Mouse (Mus musculus): ENCODE measurements around the gene Ppm1k. TPM values are rescaled to one million over a fixed set of nuclear protein-coding genes. Genes with fewer than 3 reads are reported as not detected.

Ppm1k gene
- polyA plus RNA-seq (2014; fragmentation: Nextera tagmentation; extraction: Ambion mirVana) = 4.0 and 4.4 TPM in 2 replicates

DNA sequence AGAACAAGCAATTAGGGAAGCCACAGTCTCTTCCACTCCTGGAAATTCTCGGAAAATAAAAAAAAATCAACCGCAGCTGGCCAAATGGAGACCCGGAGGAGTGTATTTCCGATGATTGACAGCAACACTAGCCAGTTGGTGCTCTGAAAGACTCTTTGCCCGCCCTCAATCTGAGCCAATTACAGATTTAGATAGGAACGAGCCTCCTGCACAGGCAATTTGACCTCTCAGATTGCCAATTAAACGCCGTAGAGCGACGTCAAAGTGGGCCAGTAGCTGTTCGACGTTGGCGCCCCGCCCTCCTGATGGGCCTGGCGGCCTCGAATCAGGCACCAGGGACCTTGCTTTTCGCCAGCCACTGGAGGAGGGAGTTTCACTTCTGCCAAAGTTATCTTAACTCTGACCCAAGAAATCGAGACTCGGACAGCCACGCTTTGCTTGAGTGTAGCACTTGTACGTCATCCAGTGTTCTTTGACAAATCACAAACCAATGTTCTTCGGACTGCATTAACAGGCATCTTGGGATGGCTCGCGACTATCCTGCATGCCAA, at the start of gene Ppm1k:
Gene Ppm1k (minus strand): TSS at position 83 of the 551 bp plus-strand sequence.
- Histone ChIP-seq H3K36me3 (ENCODE audit: control insufficient read depth, insufficient read depth, low read length) (no peaks in the 10 kb centered on the region), H3K4me3 (ENCODE audit: low read depth, low read length) (peak within 1 kb of the TSS; percentile 68), H3K9ac (ENCODE audit: low read length) (peak within 1 kb of the TSS; percentile 77), H3K9me3 (ENCODE audit: control insufficient read depth, low read length) (no peaks in the 10 kb centered on the region), H3K27me3 (ENCODE audit: control insufficient read depth, insufficient read depth, low read length) (no peaks in the 10 kb centered on the region), H3K4me2 (ENCODE audit: low read depth) (peak within 1 kb of the TSS; percentile 78), H3K4me1 (ENCODE audit: control insufficient read depth, insufficient read depth, low read length) (peaks cover 4% of the 10 kb centered on the region; the same call in 1 of the 2 replicates), H3K27ac (ENCODE audit: low read depth, low read length) (peak within 1 kb of the TSS; percentile 44; the same call in 1 of the 2 replicates)
- WGBS = under 1% methylated on average over 24 of the region's 24 CpGs
- ATAC-seq (ENCODE audit: insufficient read depth, low FRiP score, low TSS enrichment) (peak; percentile 97), DNase-seq (ENCODE audit: low spot score) (peak; percentile 95)

DNA sequence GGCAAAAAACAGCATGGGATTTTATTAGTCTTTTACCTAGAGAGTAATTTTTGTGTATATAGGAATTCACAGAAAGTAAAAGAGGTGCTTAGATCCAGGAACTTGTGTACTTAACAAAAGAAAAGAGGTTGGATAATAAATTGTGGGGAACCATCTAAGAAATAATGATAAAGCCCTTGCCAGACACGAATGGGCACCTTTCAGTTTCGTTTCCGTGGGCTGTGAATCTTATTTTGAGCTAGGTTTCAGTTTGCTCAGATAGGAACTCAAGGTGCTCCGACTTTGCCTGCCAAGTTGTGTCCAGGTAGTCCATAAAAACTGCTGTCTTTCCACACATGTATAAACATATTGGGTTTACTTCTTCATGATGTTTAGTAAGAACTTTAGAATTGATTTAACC, 47.1 kb upstream of the Ppm1k start:
- Histone ChIP-seq H3K4me3 (ENCODE audit: low read depth, low read length) (no peak overlapping the region), H3K9me3 (ENCODE audit: control insufficient read depth, low read length) (no peaks in the 10 kb centered on the region), H3K36me3 (ENCODE audit: control insufficient read depth, insufficient read depth, low read length) (no peaks in the 10 kb centered on the region), H3K27ac (ENCODE audit: low read depth, low read length) (no peak overlapping the region), H3K27me3 (ENCODE audit: control insufficient read depth, insufficient read depth, low read length) (no peaks in the 10 kb centered on the region), H3K4me2 (ENCODE audit: low read depth) (no peak overlapping the region), H3K4me1 (ENCODE audit: control insufficient read depth, insufficient read depth, low read length) (0 out of 2 replicates have a peak, but pooled peaks cover 3% of the 10 kb centered on the region), H3K9ac (ENCODE audit: low read length) (no peak overlapping the region)
- ATAC-seq (ENCODE audit: insufficient read depth, low FRiP score, low TSS enrichment) = no peak
- WGBS = 79% methylated on average over 4 of the region's 4 CpGs
- DNase-seq (ENCODE audit: low spot score) = no peak

DNA sequence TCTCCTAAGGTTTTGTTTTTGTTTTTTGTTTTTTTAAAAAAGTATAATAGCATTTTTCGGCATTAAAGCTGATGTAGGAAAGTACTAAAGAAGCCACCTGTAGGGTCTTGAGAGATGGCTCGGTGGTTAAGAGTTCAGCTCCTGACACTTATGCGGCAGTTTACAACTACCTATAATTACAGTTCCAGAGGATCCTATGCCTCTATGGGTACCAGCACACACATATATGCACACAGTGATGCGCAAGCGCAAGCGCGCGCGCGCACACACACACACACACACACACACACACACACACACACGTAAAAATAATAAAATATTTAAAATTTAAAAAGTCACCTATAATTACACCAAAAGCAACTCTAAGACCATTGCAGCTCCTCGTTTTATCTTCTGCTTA, 46.3 kb upstream of the Ppm1k start:
- DNase-seq (ENCODE audit: low spot score) = no peak
- H3K4me1 ChIP-seq (ENCODE audit: control insufficient read depth, insufficient read depth, low read length) = 0 out of 2 replicates have a peak, but pooled peaks cover 3% of the 10 kb centered on the region
- no peak overlapping the region for H3K9ac ChIP-seq (ENCODE audit: low read length)
- H3K9me3 ChIP-seq (ENCODE audit: control insufficient read depth, low read length) = no peaks in the 10 kb centered on the region
- no peak overlapping the region for H3K27ac ChIP-seq (ENCODE audit: low read depth, low read length)
- 90% methylated on average over 12 of the region's 12 CpGs for WGBS
- H3K4me3 ChIP-seq (ENCODE audit: low read depth, low read length) = no peak overlapping the region
- no peak for ATAC-seq (ENCODE audit: insufficient read depth, low FRiP score, low TSS enrichment)
- no peaks in the 10 kb centered on the region for H3K36me3 ChIP-seq (ENCODE audit: control insufficient read depth, insufficient read depth, low read length)
- H3K4me2 ChIP-seq (ENCODE audit: low read depth) = no peak overlapping the region
- no peaks in the 10 kb centered on the region for H3K27me3 ChIP-seq (ENCODE audit: control insufficient read depth, insufficient read depth, low read length)

- Histone ChIP-seq H3K4me1 (ENCODE audit: control insufficient read depth, insufficient read depth, low read length) (0 out of 2 replicates have a peak, but pooled peaks cover 3% of the 10 kb centered on the region), H3K4me3 (ENCODE audit: low read depth, low read length) (peak within 1 kb of the TSS; percentile 35), H3K9me3 (ENCODE audit: control insufficient read depth, low read length) (no peaks in the 10 kb centered on the region), H3K9ac (ENCODE audit: low read length) (peak within 1 kb of the TSS; percentile 42), H3K27me3 (ENCODE audit: control insufficient read depth, insufficient read depth, low read length) (no peaks in the 10 kb centered on the region), H3K4me2 (ENCODE audit: low read depth) (peak within 1 kb of the TSS; percentile 81), H3K36me3 (ENCODE audit: control insufficient read depth, insufficient read depth, low read length) (no peaks in the 10 kb centered on the region), H3K27ac (ENCODE audit: low read depth, low read length) (no peak within 1 kb of the TSS)
- ATAC-seq (ENCODE audit: insufficient read depth, low FRiP score, low TSS enrichment) (peak; percentile 61; the same call in 1 of the 2 replicates), DNase-seq (ENCODE audit: low spot score) (peak; percentile 48)
- 5% methylated on average over 16 of the region's 16 CpGs for WGBS
Measured at GRCm38 (mm10) chr6:57580881-57581548, 45.7 kb upstream of the Ppm1k start, which contains the start of gene Herc6. Herc6 (plus strand) TSS chr6:57581000.

- no peak for ATAC-seq (ENCODE audit: insufficient read depth, low FRiP score, low TSS enrichment)
- H3K9me3 ChIP-seq (ENCODE audit: control insufficient read depth, low read length) = no peaks in the 10 kb centered on the region
- no peak for DNase-seq (ENCODE audit: low spot score)
- H3K4me1 ChIP-seq (ENCODE audit: control insufficient read depth, insufficient read depth, low read length) = no peaks in the 10 kb centered on the region
- H3K27ac ChIP-seq (ENCODE audit: low read depth, low read length) = no peak overlapping the region
- no peak overlapping the region for H3K9ac ChIP-seq (ENCODE audit: low read length)
- H3K36me3 ChIP-seq (ENCODE audit: control insufficient read depth, insufficient read depth, low read length) = no peaks in the 10 kb centered on the region
- no peak overlapping the region for H3K4me3 ChIP-seq (ENCODE audit: low read depth, low read length)
- no peaks in the 10 kb centered on the region for H3K27me3 ChIP-seq (ENCODE audit: control insufficient read depth, insufficient read depth, low read length)
- no peak overlapping the region for H3K4me2 ChIP-seq (ENCODE audit: low read depth)
Measured at GRCm38 (mm10) chr6:57571587-57571986, 36.3 kb upstream of the Ppm1k start.

DNA sequence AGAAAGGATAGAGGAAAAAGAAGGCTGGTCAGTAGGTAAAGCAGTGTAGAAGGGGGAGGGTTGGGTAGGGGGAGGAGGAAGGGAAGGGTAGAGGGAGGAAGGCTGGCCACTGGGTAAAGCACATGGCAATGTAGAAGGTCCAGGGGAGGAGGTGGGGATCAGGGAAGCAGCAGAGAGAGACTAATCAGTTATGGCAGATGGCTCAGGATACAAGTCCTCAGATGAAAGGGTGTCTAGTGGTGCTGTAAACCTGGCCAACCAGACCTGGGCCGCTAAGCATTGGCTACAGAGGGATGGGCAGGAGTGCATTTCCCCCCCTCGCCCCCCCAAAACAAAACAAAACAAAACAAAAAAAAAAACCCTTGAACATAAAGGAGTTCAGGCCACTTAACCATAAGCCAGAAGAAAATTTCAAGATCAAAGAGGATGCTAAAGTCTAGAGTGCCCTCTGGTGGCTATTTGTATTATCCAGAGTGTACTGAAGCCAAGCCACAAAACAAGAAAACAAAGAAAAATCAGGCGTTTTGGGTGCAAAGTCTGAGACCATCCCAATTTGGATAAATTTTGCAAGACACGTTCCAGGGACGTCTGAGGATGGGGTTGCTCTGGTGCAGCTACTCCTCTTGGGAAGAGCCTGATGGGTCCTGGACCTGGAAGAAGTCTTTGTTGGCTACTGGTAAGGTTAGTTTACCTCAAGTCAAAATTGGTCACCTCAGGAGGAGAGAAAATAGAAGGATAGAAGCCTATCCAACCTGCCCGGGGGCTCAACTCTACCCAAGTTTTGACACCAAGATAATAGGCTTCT, 35.1 kb upstream of the Ppm1k start:
- no peaks in the 10 kb centered on the region for H3K36me3 ChIP-seq (ENCODE audit: control insufficient read depth, insufficient read depth, low read length)
- ATAC-seq (ENCODE audit: insufficient read depth, low FRiP score, low TSS enrichment) (peak; percentile 70), DNase-seq (ENCODE audit: low spot score) (peak; percentile 37)
- no peaks in the 10 kb centered on the region for H3K4me1 ChIP-seq (ENCODE audit: control insufficient read depth, insufficient read depth, low read length)
- 18% methylated on average over 6 of the region's 6 CpGs for whole genome bisulfite sequencing
- H3K4me3 ChIP-seq (ENCODE audit: low read depth, low read length) = no peak overlapping the region
- H3K4me2 ChIP-seq (ENCODE audit: low read depth) = no peak overlapping the region
- H3K27ac ChIP-seq (ENCODE audit: low read depth, low read length) = no peak overlapping the region
- H3K9ac ChIP-seq (ENCODE audit: low read length) = no peak overlapping the region
- no peaks in the 10 kb centered on the region for H3K9me3 ChIP-seq (ENCODE audit: control insufficient read depth, low read length)
- H3K27me3 ChIP-seq (ENCODE audit: control insufficient read depth, insufficient read depth, low read length) = no peaks in the 10 kb centered on the region

DNA sequence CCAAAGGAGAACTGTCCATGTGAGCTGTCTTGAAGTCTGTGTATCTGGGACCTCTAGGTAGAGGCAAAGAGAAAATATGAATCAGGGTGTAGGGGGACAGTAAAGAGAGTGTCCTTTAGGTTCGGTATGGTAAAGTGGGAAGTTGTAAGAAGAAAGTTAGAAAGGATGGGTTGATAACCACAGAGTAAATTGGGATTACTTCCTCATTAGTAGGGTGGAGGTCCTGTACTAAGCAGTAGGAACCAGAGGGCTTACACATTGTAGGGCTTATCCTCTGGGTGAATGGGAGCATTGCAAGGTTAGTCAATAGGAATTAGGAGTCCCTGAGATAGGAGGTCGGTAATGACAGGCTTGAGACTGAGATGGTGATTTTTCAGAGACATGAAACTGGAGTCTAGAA, 32.4 kb upstream of the Ppm1k start:
- H3K9me3 ChIP-seq (ENCODE audit: control insufficient read depth, low read length) = no peaks in the 10 kb centered on the region
- 96% methylated on average over 2 of the region's 2 CpGs for WGBS
- H3K4me3 ChIP-seq (ENCODE audit: low read depth, low read length) = no peak overlapping the region
- no peak overlapping the region for H3K9ac ChIP-seq (ENCODE audit: low read length)
- ATAC-seq (ENCODE audit: insufficient read depth, low FRiP score, low TSS enrichment) (no peak), DNase-seq (ENCODE audit: low spot score) (no peak)
- no peak overlapping the region for H3K27ac ChIP-seq (ENCODE audit: low read depth, low read length)
- no peak overlapping the region for H3K4me2 ChIP-seq (ENCODE audit: low read depth)
- no peaks in the 10 kb centered on the region for H3K4me1 ChIP-seq (ENCODE audit: control insufficient read depth, insufficient read depth, low read length)
- no peaks in the 10 kb centered on the region for H3K27me3 ChIP-seq (ENCODE audit: control insufficient read depth, insufficient read depth, low read length)
- H3K36me3 ChIP-seq (ENCODE audit: control insufficient read depth, insufficient read depth, low read length) = no peaks in the 10 kb centered on the region

DNA sequence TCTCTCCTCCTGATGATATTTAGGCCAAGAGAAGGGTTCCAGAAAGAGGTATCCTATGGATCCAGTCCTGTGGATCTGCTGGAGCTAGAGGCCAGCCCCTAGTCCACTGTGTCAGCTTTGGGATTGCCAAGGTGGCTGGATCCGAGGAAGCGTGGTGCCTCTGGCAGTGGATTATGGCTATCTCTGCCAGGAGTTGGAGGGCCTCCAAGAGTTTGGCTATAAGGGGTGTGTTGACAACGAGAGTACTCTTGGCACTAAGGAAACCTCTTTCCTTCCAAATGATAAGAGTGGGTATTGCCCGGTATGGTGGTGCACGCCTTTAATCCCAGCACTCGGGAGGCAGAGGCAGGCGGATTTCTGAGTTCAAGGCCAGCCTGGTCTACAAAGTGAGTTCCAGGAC, 30.2 kb upstream of the Ppm1k start:
- Histone ChIP-seq H3K9ac (ENCODE audit: low read length) (no peak overlapping the region), H3K4me2 (ENCODE audit: low read depth) (no peak overlapping the region), H3K27me3 (ENCODE audit: control insufficient read depth, insufficient read depth, low read length) (no peaks in the 10 kb centered on the region), H3K9me3 (ENCODE audit: control insufficient read depth, low read length) (no peaks in the 10 kb centered on the region), H3K36me3 (ENCODE audit: control insufficient read depth, insufficient read depth, low read length) (no peaks in the 10 kb centered on the region), H3K4me1 (ENCODE audit: control insufficient read depth, insufficient read depth, low read length) (no peaks in the 10 kb centered on the region), H3K4me3 (ENCODE audit: low read depth, low read length) (no peak overlapping the region), H3K27ac (ENCODE audit: low read depth, low read length) (no peak overlapping the region)
- ATAC-seq (ENCODE audit: insufficient read depth, low FRiP score, low TSS enrichment) (no peak), DNase-seq (ENCODE audit: low spot score) (no peak)
- 92% methylated on average over 7 of the region's 7 CpGs for WGBS
